Mouse (Mus musculus) kidney, adult 2 months (tissue): ENCODE data around the gene Lsamp. TPM values are rescaled to one million over a fixed set of nuclear protein-coding genes. Genes with fewer than 3 reads are reported as not detected.

Experiments used
- DNase-seq: peaks from one replicate; pipeline ENCODE4 v3.0.0; 2021
- H3K27ac ChIP-seq: fragments of 200-500 bp; 2 replicates; pipeline ENCODE4 v1.5.1; 2012; ENCODE audit warnings: low read depth, low read length, control low read depth, inconsistent platforms; ENCODE audit not compliant: insufficient read depth
- H3K27me3 ChIP-seq: fragments of 200-500 bp; replicated peaks from 2 replicates; pipeline ENCODE4 v1.6.1; 2012; ENCODE audit warnings: mild to moderate bottlenecking, moderate library complexity, low read length, inconsistent platforms; ENCODE audit not compliant: control insufficient read depth, insufficient read depth
- H3K36me3 ChIP-seq: fragments of 200-500 bp; 2 replicates; pipeline ENCODE4 v1.6.1; 2012; ENCODE audit warnings: mild to moderate bottlenecking, moderate library complexity, low read length, inconsistent platforms; ENCODE audit not compliant: control insufficient read depth, insufficient read depth
- H3K4me1 ChIP-seq: fragments of 200-500 bp; 2 replicates; pipeline ENCODE4 v1.6.1; 2011; ENCODE audit warnings: low read length; ENCODE audit not compliant: control insufficient read depth, insufficient read depth
- H3K4me3 ChIP-seq: fragments of 200-500 bp; 2 replicates; pipeline ENCODE4 v1.5.1; 2011; ENCODE audit warnings: mild to moderate bottlenecking, low read depth, low read length, control low read depth; ENCODE audit not compliant: insufficient read depth
- CTCF ChIP-seq: fragments of 200-500 bp; conservative IDR thresholded peaks from 2 replicates; pipeline ENCODE4 v1.5.1; 2011; ENCODE audit warnings: low read depth, mild to moderate bottlenecking, control low read depth, low read length, moderate library complexity, mixed read lengths; ENCODE audit not compliant: insufficient read depth, insufficient read length
- POLR2A ChIP-seq: fragments of 200-500 bp; IDR thresholded peaks from one replicate; pipeline ENCODE4 v1.6.1; 2011; ENCODE audit warnings: low read depth, low read length, control low read depth
- WGBS: fragments of 180-500 bp; shearing (Covaris S2); methylation state at CpG from one replicate; pipeline ENCODE4 v1.1.7; 2018; 5-methylcytosine and 5-hydroxymethylcytosine counted together
- polyA plus RNA-seq: library from polyadenylated mRNA; depleted of rRNA; stranded (reverse); fragments of >200 nt; gene quantifications from 2 replicates; pipeline ENCODE4 v1.2.3, GENCODE M21; 2012

The Lsamp gene
- polyA plus RNA-seq, 1 experiment = 0.38 TPM

DNA sequence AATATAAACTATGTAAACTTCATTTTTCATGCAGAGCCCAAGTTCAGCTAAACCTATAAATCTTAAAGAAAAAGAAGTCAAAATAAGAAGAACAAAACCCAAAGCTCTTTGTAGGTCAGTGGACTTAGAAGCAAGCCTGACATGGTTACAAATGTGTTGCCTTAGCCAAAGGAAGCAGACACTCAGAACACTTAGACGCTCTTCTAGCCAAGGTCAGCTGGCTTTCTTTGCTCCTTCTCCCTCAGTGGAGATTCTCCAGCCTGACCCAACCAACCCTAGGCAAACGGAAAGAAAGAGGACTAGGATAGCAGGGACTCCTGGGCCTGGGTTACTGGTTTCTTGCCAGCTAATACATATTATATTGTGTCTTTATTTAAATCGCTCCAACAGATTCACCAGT lies 2194.7 kb downstream of the Lsamp start:
- no peak overlapping the region for H3K4me3 ChIP-seq
- no peaks in the 10 kb centered on the region for H3K36me3 ChIP-seq
- 73% methylated on average over 3 of the region's 3 CpGs for WGBS
- no peaks in the 10 kb centered on the region for H3K27me3 ChIP-seq
- no peak for DNase-seq
- H3K4me1 ChIP-seq = no peaks in the 10 kb centered on the region
- no peak overlapping the region for H3K27ac ChIP-seq
- TF ChIP-seq CTCF (no peak), POLR2A (no peak)

DNA sequence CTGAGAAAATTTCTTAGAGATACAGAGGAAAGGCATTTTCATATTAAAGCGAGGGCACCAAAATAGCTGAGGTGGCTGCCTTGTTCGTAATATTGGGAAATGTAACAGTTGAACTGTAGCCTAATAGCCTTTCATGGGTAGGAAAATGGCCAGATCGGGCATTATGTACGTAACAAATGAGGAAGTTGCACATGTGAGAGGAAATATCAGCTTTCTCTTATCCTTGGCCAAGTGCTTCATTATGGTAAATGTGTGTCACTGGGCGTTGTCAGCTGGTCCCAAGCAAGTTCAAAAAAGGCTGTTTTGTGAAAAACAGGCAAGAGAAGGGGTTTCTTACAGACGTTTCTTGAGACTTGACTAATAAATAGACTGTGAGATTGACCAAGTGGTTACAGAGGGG lies 2195.9 kb downstream of the Lsamp start:
- no peak for TF ChIP-seq POLR2A
- TF ChIP-seq CTCF = no peak
- no peak overlapping the region for H3K27ac ChIP-seq
- DNase-seq = no peak
- H3K36me3 ChIP-seq = no peaks in the 10 kb centered on the region
- H3K4me1 ChIP-seq = no peaks in the 10 kb centered on the region
- 75% methylated on average over 6 of the region's 6 CpGs for WGBS
- no peak overlapping the region for H3K4me3 ChIP-seq
- H3K27me3 ChIP-seq = no peaks in the 10 kb centered on the region

DNA sequence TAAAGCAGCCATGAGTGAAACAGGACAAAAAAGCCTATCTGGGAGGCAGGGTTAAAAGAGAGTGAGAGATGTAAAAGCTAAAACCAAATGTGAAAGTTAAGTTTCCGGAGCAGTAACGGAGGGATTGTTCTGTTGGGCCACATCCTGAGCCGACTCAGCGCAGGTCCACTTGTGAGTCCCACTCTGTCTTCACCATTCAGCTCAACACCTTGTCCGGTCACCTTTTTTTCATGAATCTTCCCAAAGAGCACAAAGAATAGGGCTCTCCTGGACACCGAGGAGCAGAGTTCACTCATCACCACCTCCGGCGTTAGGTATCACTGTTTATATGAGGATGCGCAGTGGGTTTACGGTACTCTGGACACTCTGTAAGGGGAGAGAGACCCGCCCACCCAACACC lies 2196.3 kb downstream of the Lsamp start:
- Histone ChIP-seq H3K4me1 (no peaks in the 10 kb centered on the region), H3K4me3 (no peak overlapping the region), H3K27ac (no peak overlapping the region), H3K36me3 (no peaks in the 10 kb centered on the region), H3K27me3 (no peaks in the 10 kb centered on the region)
- TF ChIP-seq CTCF (no peak), POLR2A (no peak)
- no peak for DNase-seq
- WGBS = 86% methylated on average over 11 of the region's 11 CpGs

DNA sequence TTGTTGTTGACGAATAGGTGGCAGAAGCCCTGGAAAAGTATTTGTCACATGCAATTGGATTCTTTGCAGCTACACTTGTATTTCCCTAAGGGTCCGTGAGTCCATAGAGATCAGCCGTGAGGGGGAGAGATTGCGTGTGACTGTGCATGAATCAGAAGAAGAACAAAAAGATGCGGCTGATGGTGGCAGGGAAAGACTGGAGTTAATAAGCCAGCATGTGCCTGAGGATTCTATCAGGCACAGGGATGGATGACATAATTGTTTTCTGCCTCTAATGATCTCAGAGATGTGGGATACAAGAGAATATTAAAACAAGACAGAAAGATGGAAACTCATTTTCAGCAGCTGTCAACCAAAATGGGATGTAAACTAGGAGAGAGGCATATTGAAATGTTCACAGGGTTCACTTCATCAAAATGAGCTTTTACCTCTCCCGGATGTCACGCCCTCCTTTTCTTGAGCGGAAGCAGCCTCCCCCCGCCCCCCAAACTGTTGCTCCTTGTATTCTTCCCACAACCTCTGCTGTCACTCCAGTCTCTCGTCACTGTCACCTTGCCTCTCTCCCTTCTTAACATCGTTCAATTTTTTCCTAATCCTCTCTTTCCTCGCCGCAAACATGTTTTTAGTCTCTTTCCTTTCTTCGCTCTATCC lies 2205.4 kb downstream of the Lsamp start:
- no peak overlapping the region for H3K27ac ChIP-seq
- no peaks in the 10 kb centered on the region for H3K36me3 ChIP-seq
- no peaks in the 10 kb centered on the region; the same call in 1 of the 2 replicates for H3K4me1 ChIP-seq
- TF ChIP-seq CTCF (no peak), POLR2A (no peak)
- no peak for DNase-seq
- WGBS = 27% methylated on average over 14 of the region's 14 CpGs
- peak overlapping the region; percentile 20; the same call in 1 of the 2 replicates for H3K4me3 ChIP-seq
- H3K27me3 ChIP-seq = no peaks in the 10 kb centered on the region

DNA sequence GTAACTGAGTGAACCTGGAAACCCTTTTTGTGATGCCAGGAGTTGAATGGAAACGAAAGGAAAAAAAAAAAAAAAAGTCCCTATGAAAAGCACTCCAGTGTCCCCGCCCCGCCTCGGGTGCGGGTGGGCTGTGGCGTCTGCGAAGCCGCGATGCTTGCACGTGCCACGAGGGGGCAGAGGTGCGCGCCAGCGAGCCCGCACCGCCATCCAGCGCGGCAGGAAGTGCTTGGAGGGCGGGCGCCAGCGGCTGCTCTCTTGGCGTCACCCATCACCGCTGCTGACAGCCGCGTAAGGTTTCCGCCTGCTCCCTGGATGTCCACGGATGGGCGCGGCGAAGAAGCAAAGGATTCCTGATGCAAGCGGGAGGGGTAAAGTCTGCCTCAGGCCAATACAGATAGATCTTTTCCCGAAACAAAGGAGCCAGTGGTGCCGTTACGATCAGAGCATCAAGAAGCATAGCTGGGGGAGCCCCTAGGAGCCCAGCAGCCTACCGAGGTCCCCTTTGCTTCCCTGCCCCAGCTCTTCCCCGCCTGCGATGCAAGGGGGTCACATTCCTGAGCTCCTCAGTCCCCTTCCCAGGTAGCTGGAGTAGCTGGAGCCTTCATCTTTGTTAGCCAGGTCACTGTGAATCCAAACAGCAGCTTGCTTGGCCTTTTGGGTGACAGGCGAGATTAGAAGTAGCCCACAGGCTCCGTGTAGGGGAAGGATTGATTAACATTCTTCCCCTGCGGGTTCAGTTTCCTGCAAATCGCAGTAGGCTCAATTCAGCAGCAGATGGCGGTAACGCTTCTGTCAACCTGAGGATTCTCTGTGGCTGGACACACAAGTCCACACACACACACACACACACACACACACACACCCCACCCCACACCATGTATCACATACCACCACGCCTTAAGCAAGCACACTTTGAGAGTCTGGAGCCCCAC lies 2206.2 kb downstream of the Lsamp start:
- Histone ChIP-seq H3K4me1 (no peaks in the 10 kb centered on the region; the same call in 1 of the 2 replicates), H3K27ac (no peak overlapping the region; the same call in 1 of the 2 replicates), H3K4me3 (peak overlapping the region; percentile 54), H3K36me3 (no peaks in the 10 kb centered on the region), H3K27me3 (no peaks in the 10 kb centered on the region)
- TF ChIP-seq POLR2A (no peak), CTCF (peak; percentile 69)
- WGBS = under 1% methylated on average over 44 of the region's 44 CpGs
- peak; percentile 87 for DNase-seq
